Mouse (Mus musculus) effector memory CD4-positive, alpha-beta T cell, adult 7 months (primary cell): ENCODE measurements around the gene Aldh3a1. TPM values are rescaled to one million over a fixed set of nuclear protein-coding genes. Genes with fewer than 3 reads are reported as not detected.

Experiments used
- polyA plus RNA-seq: library from polyadenylated mRNA; unstranded; fragments of 100-300 nt; shearing (Covaris generic); gene quantifications from one replicate; pipeline ENCODE4 v1.2.1, GENCODE M21; 2017

Aldh3a1 gene
- 0.54 TPM for polyA plus RNA-seq

DNA sequence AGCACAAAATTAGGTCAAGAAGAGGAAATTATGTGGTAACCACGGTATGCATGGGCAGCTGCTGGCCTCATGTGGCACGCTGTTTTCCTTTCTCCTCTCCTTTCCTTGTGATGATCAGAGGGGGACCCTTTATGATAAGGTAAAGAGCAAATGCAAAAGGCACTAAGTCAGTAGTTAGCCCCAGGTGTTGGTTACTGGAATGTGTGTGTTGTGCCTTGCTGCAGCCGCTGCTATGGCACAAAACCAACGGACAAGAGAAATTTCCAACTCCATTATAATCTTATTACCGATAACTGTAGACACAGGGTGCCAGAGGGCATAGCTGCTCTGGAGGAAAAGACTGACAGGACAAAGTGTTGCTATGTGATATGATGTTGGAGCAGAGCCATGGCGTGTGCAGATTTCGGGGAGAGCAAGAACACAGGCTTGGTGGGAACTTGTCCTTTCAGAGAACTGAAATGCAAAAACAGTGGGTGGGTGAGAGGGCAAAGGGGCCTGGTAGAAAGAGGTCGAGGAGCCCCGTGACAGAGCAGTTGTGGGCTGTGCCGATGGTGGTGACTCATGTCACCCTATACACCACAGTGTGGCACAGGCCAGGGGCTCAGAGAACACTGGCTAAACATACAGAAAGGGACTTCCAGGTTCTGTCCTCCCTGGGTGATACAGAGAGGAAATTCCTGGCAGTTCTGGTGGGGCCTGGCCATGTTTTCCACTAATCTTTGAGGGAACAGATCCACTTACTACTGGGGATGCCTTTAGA is at the start of gene Aldh3a1:
Gene Aldh3a1, plus strand, starts transcription at position 51 of the 760 bp plus-strand sequence.

DNA sequence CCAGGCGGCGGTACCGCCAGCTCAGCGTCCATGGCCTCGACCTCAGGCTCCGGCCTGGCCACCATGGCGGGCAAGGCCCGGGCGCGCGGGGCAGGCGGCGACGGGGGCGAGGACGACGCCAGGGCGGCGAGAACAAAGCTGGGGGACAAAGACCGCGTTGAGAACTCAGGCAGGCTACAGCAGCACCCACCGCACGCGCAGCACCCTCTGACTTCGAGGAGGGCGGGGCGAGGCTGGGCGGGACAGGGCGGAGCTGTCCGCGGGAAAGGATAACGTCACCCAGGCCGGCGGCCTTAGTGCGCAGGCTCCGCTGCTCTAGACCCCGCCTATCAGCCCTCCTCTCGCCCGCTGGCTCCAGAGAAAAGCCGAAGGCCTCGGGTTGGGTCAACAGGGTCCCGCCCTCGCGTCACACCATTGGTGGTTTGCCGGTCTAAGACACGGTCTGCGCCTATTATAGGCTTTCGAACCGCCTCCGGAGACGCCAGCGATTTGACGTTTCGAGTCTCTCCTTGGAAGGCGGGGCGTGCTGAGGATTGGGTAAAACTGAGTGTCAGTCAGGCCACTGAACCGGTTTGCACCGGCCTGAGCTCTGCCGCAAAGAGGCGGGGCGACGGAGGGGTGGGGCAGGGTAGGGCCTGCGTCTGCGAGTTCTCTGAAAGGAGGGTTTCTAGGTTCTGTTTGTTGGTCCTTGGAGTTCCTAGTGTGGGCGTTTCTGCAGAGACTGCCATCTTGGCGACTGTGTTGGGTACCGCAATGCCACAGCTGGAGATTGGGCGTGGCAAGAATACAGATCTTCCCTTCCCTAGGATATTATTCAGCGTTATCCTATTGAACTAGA is 32.3 kb upstream of the Aldh3a1 start, which contains the start of gene Usp22:
Gene Usp22, minus strand, starts transcription at position 235 of the 838 bp plus-strand sequence.

GRCm38 (mm10) chr11:61266551-61267533 is 59.5 kb downstream of the Aldh3a1 start, which contains the start of gene Aldh3a2:
Gene Aldh3a2, minus strand, starts transcription at chr11:61267464.

Other genes with a start within 250 kb of the Aldh3a1 start
- gene Kcnj12, start 185.0 kb upstream of the Aldh3a1 start, polyA plus RNA-seq = not detected
- gene Tnfrsf13b, start 80.8 kb upstream of the Aldh3a1 start, polyA plus RNA-seq = 22.0 TPM
- 67.5 TPM for gene Usp22, start 32.5 kb upstream of the Aldh3a1 start, polyA plus RNA-seq
- 38.9 TPM for gene Aldh3a2, start 59.9 kb downstream of the Aldh3a1 start, polyA plus RNA-seq
- gene Slc47a2, start 135.3 kb downstream of the Aldh3a1 start, polyA plus RNA-seq = not detected
- not detected for gene Slc47a1, start 170.8 kb downstream of the Aldh3a1 start, polyA plus RNA-seq
- gene Rnf112, start 246.6 kb downstream of the Aldh3a1 start, polyA plus RNA-seq = not detected